Mouse (Mus musculus) MEL (cell line): Measurements from ENCODE around the gene AC170998.1.

Source experiments
- CTCF ChIP-seq, 3 experiments: IDR thresholded peaks in 2 of 3; conservative IDR thresholded peaks in 1 of 3; 2 replicates each; pipeline ENCODE4 v1.5.1; 2011 to 2012; ENCODE audit warnings: low read length in 3 of 3, low read depth in 2 of 3, mild to moderate bottlenecking in 2 of 3, improper control_type of control experiment in 1 of 3, inconsistent platforms in 1 of 3, mixed read lengths in 1 of 3, moderate library complexity in 1 of 3; ENCODE audit not compliant: control insufficient read depth in 1 of 3, insufficient read depth in 1 of 3, poor library complexity in 1 of 3, severe bottlenecking in 1 of 3
- MAFK ChIP-seq: IDR thresholded peaks from 2 replicates; pipeline ENCODE4 v1.6.1; 2011; ENCODE audit warnings: low read depth, mild to moderate bottlenecking, low read length, improper control_type of control experiment, borderline replicate concordance
- MAX ChIP-seq: IDR thresholded peaks from 2 replicates; pipeline ENCODE4 v1.6.1; 2011; ENCODE audit warnings: low read length, improper control_type of control experiment
- MYB ChIP-seq: IDR thresholded peaks from 2 replicates; pipeline ENCODE4 v1.6.1; 2011; ENCODE audit warnings: mild to moderate bottlenecking, low read depth, low read length, improper control_type of control experiment
- MYC ChIP-seq: IDR thresholded peaks from 2 replicates; pipeline ENCODE4 v1.6.1; 2011; ENCODE audit warnings: low read depth, mild to moderate bottlenecking, low read length, improper control_type of control experiment, moderate library complexity
- POLR2A ChIP-seq, 2 experiments: IDR thresholded peaks; 2 replicates each; pipeline ENCODE4 v1.6.1; 2011 to 2012; ENCODE audit warnings: low read length in 2 of 2, mild to moderate bottlenecking in 2 of 2, control low read depth in 1 of 2, improper control_type of control experiment in 1 of 2, low read depth in 1 of 2, moderate library complexity in 1 of 2; ENCODE audit not compliant: control insufficient read depth in 1 of 2, insufficient read depth in 1 of 2, poor library complexity in 1 of 2
- ZC3H11A ChIP-seq: IDR thresholded peaks from 2 replicates; pipeline ENCODE4 v1.6.1; 2012; ENCODE audit warnings: low read depth, mild to moderate bottlenecking, inconsistent platforms, low read length, improper control_type of control experiment

DNA sequence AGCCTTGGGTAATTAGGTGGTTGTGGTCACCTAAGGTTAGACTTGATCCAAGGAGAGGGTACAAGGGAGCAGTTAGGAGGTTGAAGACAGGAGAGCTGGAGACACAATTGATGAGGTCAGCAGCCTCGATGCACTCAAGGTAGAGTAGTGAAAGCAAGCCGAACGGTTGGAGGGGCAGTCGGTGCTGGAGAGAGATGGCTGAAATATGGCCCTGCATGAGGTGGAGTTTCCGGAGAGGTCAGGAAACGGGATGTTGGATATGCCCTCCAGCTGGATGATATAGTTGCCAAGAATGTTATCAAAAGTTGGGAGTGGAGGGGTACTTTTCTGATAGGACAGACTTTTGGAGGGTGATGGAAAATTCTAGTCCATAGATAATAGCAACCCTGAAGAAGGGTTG lies 13.6 kb upstream of the AC170998.1 start:
- TF ChIP-seq CTCF (IDR thresholded peaks at IDR 0.05 in 2 of 3, conservative IDR thresholded peaks at IDR 0.05 in 1 of 3; ENCODE audit: control insufficient read depth in 1 of 3, insufficient read depth in 1 of 3, low read depth in 2 of 3, low read length in 3 of 3, poor library complexity in 1 of 3, severe bottlenecking in 1 of 3) (no peak), MYC (no peak), POLR2A (IDR thresholded peaks at IDR 0.05; ENCODE audit: control insufficient read depth in 1 of 2, insufficient read depth in 1 of 2, low read depth in 1 of 2, low read length in 2 of 2, poor library complexity in 1 of 2) (no peak), MAFK (no peak), MAX (no peak), ZC3H11A (no peak), MYB (no peak)
